10 mouse cellular contexts compared by ENCODE assay signal in genomic region chr5:41971201-41971600, GRCm38 (mm10).
DNase-seq lines count a peak whose midpoint lies in the region; ATAC-seq and TF ChIP-seq lines count a peak whose summit lies in the region.
"Had no signal": no experiment of that assay in that cellular context is flagged by ENCODE, and none has a peak within 500 bp of the region (broad histone marks: within the 10 kb centered on the region; RNA-seq: fewer than 3 reads in every experiment).

No protein-coding gene starts in this region.

- no peak overlapping the region for H3K4me2 ChIP-seq in liver, postnatal 0 days (ENCODE audit: low read depth, low read length)
- H3K4me2 ChIP-seq in liver, embryonic 12.5 days, result no peak overlapping the region
- no peak overlapping the region for H3K4me2 ChIP-seq in embryonic facial prominence, embryonic 14.5 days (ENCODE audit: low read depth, low read length)
- H3K4me2 ChIP-seq: limb, embryonic 15.5 days had no signal

- DNase-seq in frontal cortex, postnatal 10 days (ENCODE audit: low spot score in 2 of 2), result no peak
- DNase-seq in liver, postnatal 0 days, result peak; percentile 15
- DNase-seq in ZHBTc4 (ENCODE audit: low read depth, low spot score), result peak; percentile 5
- DNase-seq in embryonic facial prominence, embryonic 14.5 days (ENCODE audit: low spot score), result peak; percentile 11
- no peak for DNase-seq in layer of hippocampus, postnatal 36 days
- DNase-seq: right cerebral cortex, postnatal 25 days; thymus, adult 2 months had no signal

- no peaks in the 10 kb centered on the region for H3K36me3 ChIP-seq in liver, postnatal 0 days (replicated peaks; ENCODE audit: insufficient read depth, low read length)
- no peaks in the 10 kb centered on the region for H3K36me3 ChIP-seq in liver, embryonic 12.5 days
- H3K36me3 ChIP-seq in embryonic facial prominence, embryonic 14.5 days (ENCODE audit: control insufficient read depth, insufficient read depth, low read length), result no peaks in the 10 kb centered on the region
- H3K36me3 ChIP-seq: limb, embryonic 15.5 days had no signal

- H3K9ac ChIP-seq in liver, postnatal 0 days (replicated peaks), result no peak overlapping the region
- H3K9ac ChIP-seq in liver, embryonic 12.5 days, result no peak overlapping the region
- no peak overlapping the region for H3K9ac ChIP-seq in embryonic facial prominence, embryonic 14.5 days (ENCODE audit: low read depth, low read length)
- H3K9ac ChIP-seq: limb, embryonic 15.5 days had no signal

- no peak for TF ChIP-seq EP300 in liver, postnatal 0 days (IDR thresholded peaks at IDR 0.05; ENCODE audit: low read depth)

- H3K4me1 ChIP-seq in liver, postnatal 0 days (ENCODE audit: insufficient read depth), result no peaks in the 10 kb centered on the region
- no peaks in the 10 kb centered on the region for H3K4me1 ChIP-seq in liver, embryonic 12.5 days
- H3K4me1 ChIP-seq in embryonic facial prominence, embryonic 14.5 days (ENCODE audit: control insufficient read depth, insufficient read depth, low read length), result no peaks in the 10 kb centered on the region
- H3K4me1 ChIP-seq: limb, embryonic 15.5 days had no signal

- no peaks in the 10 kb centered on the region for H3K9me3 ChIP-seq in liver, postnatal 0 days (ENCODE audit: low read length)
- no peaks in the 10 kb centered on the region for H3K9me3 ChIP-seq in liver, embryonic 12.5 days (replicated peaks)
- no peaks in the 10 kb centered on the region for H3K9me3 ChIP-seq in embryonic facial prominence, embryonic 14.5 days (ENCODE audit: control insufficient read depth, low read length)
- H3K9me3 ChIP-seq: limb, embryonic 15.5 days had no signal

- ATAC-seq in frontal cortex, adult (ENCODE audit: low TSS enrichment), result peak; percentile 77; the same call in 1 of the 2 replicates
- ATAC-seq in liver, postnatal 0 days, result 0 out of 2 replicates have a peak, but pooled peaks have one; percentile 47
- no peak for ATAC-seq in liver, embryonic 12.5 days
- ATAC-seq in embryonic facial prominence, embryonic 14.5 days (ENCODE audit: low read depth), result no peak

- TF ChIP-seq CTCF in liver, postnatal 0 days (IDR thresholded peaks at IDR 0.05; ENCODE audit: low read depth), result peak; percentile 55

- WGBS in liver, postnatal 0 days (ENCODE audit: insufficient replicate concordance), result 49% methylated on average over 1 of the region's 1 CpGs
- WGBS in liver, embryonic 12.5 days (ENCODE audit: insufficient replicate concordance), result 55% methylated on average over 1 of the region's 1 CpGs
- 61% methylated on average over 1 of the region's 1 CpGs for WGBS in embryonic facial prominence, embryonic 14.5 days

- H3K27me3 ChIP-seq in liver, postnatal 0 days (ENCODE audit: insufficient read depth, low read length), result no peaks in the 10 kb centered on the region
- no peaks in the 10 kb centered on the region for H3K27me3 ChIP-seq in liver, embryonic 12.5 days (replicated peaks)
- H3K27me3 ChIP-seq in embryonic facial prominence, embryonic 14.5 days (replicated peaks; ENCODE audit: control insufficient read depth, insufficient read depth, low read length), result no peaks in the 10 kb centered on the region
- H3K27me3 ChIP-seq: limb, embryonic 15.5 days had no signal

- no peak overlapping the region for H3K4me3 ChIP-seq in liver, postnatal 0 days (ENCODE audit: low read depth, low read length)
- H3K4me3 ChIP-seq in liver, embryonic 12.5 days, result no peak overlapping the region
- H3K4me3 ChIP-seq in embryonic facial prominence, embryonic 14.5 days (ENCODE audit: low read depth, low read length), result no peak overlapping the region
- H3K4me3 ChIP-seq: limb, embryonic 15.5 days had no signal

- no peak overlapping the region for H3K27ac ChIP-seq in liver, postnatal 0 days (ENCODE audit: low read depth)
- H3K27ac ChIP-seq in liver, embryonic 12.5 days, result no peak overlapping the region
- no peak overlapping the region for H3K27ac ChIP-seq in embryonic facial prominence, embryonic 14.5 days (replicated peaks; ENCODE audit: low read depth, low read length)
- H3K27ac ChIP-seq: limb, embryonic 15.5 days had no signal

Comparison
In these comparisons a context has a peak if more than half of its experiments do, and no peak if none do; other contexts are left out.
1. ATAC-seq: peak in frontal cortex, adult (single experiment) and liver, postnatal 0 days (single experiment); none in liver, embryonic 12.5 days (single experiment) and embryonic facial prominence, embryonic 14.5 days (single experiment).
2. DNase-seq: peak in liver, postnatal 0 days (single experiment), ZHBTc4 (single experiment) and embryonic facial prominence, embryonic 14.5 days (single experiment); none in frontal cortex, postnatal 10 days (0 of 2) and layer of hippocampus, postnatal 36 days (0 of 2).